Mouse (Mus musculus): Measurements from ENCODE around the gene Gng3. TPM values are rescaled to one million over a fixed set of nuclear protein-coding genes. Genes with fewer than 3 reads are reported as not detected.

Gene Gng3
- polyA plus RNA-seq, 1 experiment from 2014 or later: 0.23 TPM

DNA sequence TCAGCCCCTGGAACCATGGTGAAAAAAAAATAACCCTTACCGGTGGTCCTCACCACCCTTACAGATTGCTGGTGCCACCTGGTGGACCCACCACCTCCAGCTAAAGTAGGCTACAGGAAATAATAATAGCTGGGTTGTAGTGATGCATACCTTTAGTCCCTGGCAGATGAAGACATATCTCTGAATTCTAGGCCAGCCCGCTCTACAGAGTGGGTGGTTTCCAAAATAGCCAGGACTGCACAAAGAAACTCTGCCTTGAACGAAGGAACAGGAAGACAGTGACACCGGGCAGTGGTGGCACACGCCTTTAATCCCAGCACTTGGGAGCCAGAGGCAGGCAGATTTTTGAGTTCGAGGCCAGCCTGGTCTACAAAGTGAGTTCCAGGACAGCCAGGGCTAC is 25.3 kb upstream of the Gng3 start:
- Histone ChIP-seq H3K4me2 (ENCODE audit: low read depth, low read length) (no peak overlapping the region), H3K4me1 (ENCODE audit: insufficient read depth) (no peaks in the 10 kb centered on the region), H3K9ac (replicated peaks) (no peak overlapping the region), H3K36me3 (replicated peaks; ENCODE audit: insufficient read depth, low read length) (no peaks in the 10 kb centered on the region), H3K4me3 (ENCODE audit: low read depth, low read length) (no peak overlapping the region), H3K27ac (ENCODE audit: low read depth) (no peak overlapping the region), H3K9me3 (ENCODE audit: low read length) (no peaks in the 10 kb centered on the region), H3K27me3 (ENCODE audit: insufficient read depth, low read length) (no peaks in the 10 kb centered on the region)
- 75% methylated on average over 6 of the region's 6 CpGs for WGBS (ENCODE audit: insufficient replicate concordance)
- ATAC-seq: no peak
- TF ChIP-seq CTCF (IDR thresholded peaks at IDR 0.05; ENCODE audit: low read depth): no peak
- DNase-seq: no peak

DNA sequence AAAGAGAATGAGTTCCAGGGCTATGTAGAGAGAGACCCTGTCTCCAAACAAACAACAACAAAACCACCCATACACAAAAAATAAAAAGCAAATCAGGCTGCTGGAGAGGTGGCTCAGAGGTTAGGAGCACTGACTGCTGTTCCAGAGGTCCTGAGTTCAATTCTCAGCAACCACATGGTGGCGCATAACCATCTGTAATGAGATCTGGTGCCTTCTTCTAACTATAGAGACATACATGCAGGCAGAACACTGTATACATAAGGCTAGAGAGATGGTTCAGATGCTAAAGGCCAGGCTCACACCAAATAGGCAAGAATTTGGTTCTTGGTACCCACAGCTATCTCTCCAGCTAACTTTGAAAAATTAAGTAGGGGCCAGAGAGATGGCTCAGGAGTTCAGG is 20.0 kb upstream of the Gng3 start:
- no peak for TF ChIP-seq EP300 (IDR thresholded peaks at IDR 0.05; ENCODE audit: low read depth)
- TF ChIP-seq CTCF (IDR thresholded peaks at IDR 0.05; ENCODE audit: low read depth): peak; percentile 76
- Histone ChIP-seq H3K9ac (replicated peaks) (no peak overlapping the region), H3K4me2 (ENCODE audit: low read depth, low read length) (no peak overlapping the region), H3K4me1 (ENCODE audit: insufficient read depth) (no peaks in the 10 kb centered on the region), H3K9me3 (ENCODE audit: low read length) (no peaks in the 10 kb centered on the region), H3K36me3 (replicated peaks; ENCODE audit: insufficient read depth, low read length) (no peaks in the 10 kb centered on the region), H3K27me3 (ENCODE audit: insufficient read depth, low read length) (no peaks in the 10 kb centered on the region), H3K4me3 (ENCODE audit: low read depth, low read length) (no peak overlapping the region), H3K27ac (ENCODE audit: low read depth) (no peak overlapping the region)
- DNase-seq (no peak), ATAC-seq (no peak)
- 19% methylated on average over 1 of the region's 1 CpGs for WGBS (ENCODE audit: insufficient replicate concordance)

DNA sequence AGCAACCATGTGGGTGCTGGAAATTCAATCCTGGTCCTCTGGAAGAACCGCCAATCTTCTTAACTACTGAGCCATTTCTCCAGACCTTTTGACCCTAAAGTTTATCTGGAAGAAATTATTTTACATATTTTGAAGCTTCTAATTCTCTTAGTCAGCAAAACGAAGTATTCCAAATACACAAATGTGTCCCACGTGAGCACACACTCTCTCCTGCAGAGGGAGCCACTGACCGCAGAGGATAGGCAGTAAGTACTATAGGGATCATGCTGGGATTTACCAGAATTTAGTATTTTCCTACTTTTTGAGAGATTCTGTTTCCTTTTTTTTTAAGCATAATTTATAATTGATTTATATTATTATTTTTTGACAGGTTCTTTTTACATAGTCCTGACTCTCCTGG is 18.7 kb upstream of the Gng3 start:
- Histone ChIP-seq H3K4me3 (ENCODE audit: low read depth, low read length) (no peak overlapping the region), H3K9me3 (ENCODE audit: low read length) (no peaks in the 10 kb centered on the region), H3K27ac (ENCODE audit: low read depth) (no peak overlapping the region), H3K9ac (replicated peaks) (no peak overlapping the region), H3K36me3 (replicated peaks; ENCODE audit: insufficient read depth, low read length) (no peaks in the 10 kb centered on the region), H3K4me2 (ENCODE audit: low read depth, low read length) (no peak overlapping the region), H3K4me1 (ENCODE audit: insufficient read depth) (no peaks in the 10 kb centered on the region), H3K27me3 (ENCODE audit: insufficient read depth, low read length) (no peaks in the 10 kb centered on the region)
- DNase-seq (peak; percentile 66), ATAC-seq (peak; percentile 57; the same call in 1 of the 2 replicates)
- peak; percentile 83 for TF ChIP-seq CTCF (IDR thresholded peaks at IDR 0.05; ENCODE audit: low read depth)
- TF ChIP-seq EP300 (IDR thresholded peaks at IDR 0.05; ENCODE audit: low read depth): no peak
- 32% methylated on average over 4 of the region's 4 CpGs for WGBS (ENCODE audit: insufficient replicate concordance)

DNA sequence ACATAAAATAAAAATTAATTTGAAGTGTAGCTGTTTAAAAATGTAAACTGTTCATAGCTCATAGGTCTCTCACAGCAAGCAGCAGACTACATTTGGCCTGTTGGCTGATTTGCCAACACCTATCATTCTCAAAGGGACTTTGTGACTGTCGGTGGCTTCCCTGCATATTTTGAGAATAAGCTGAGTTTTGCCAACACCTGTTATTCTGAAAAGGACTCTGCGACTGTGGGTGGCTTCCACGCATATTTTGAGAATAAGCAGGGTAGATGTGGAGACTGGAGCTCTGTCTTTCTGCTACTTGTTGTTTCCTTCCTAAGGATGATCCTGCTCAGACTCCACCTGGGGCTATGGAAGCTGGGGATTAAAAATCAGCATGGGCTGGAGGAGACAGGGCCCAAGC is 14.1 kb upstream of the Gng3 start:
- TF ChIP-seq EP300 (IDR thresholded peaks at IDR 0.05; ENCODE audit: low read depth): no peak
- TF ChIP-seq CTCF (IDR thresholded peaks at IDR 0.05; ENCODE audit: low read depth): no peak
- H3K27ac ChIP-seq (ENCODE audit: low read depth): no peak overlapping the region
- H3K4me3 ChIP-seq (ENCODE audit: low read depth, low read length): no peak overlapping the region
- H3K4me2 ChIP-seq (ENCODE audit: low read depth, low read length): no peak overlapping the region
- no peaks in the 10 kb centered on the region for H3K27me3 ChIP-seq (ENCODE audit: insufficient read depth, low read length)
- no peak overlapping the region for H3K9ac ChIP-seq (replicated peaks)
- H3K4me1 ChIP-seq (ENCODE audit: insufficient read depth): no peaks in the 10 kb centered on the region
- no peak for ATAC-seq
- no peaks in the 10 kb centered on the region for H3K9me3 ChIP-seq (ENCODE audit: low read length)
- 73% methylated on average over 3 of the region's 3 CpGs for WGBS (ENCODE audit: insufficient replicate concordance)
- no peak for DNase-seq
- no peaks in the 10 kb centered on the region; the same call in 1 of the 2 replicates for H3K36me3 ChIP-seq (replicated peaks; ENCODE audit: insufficient read depth, low read length)

DNA sequence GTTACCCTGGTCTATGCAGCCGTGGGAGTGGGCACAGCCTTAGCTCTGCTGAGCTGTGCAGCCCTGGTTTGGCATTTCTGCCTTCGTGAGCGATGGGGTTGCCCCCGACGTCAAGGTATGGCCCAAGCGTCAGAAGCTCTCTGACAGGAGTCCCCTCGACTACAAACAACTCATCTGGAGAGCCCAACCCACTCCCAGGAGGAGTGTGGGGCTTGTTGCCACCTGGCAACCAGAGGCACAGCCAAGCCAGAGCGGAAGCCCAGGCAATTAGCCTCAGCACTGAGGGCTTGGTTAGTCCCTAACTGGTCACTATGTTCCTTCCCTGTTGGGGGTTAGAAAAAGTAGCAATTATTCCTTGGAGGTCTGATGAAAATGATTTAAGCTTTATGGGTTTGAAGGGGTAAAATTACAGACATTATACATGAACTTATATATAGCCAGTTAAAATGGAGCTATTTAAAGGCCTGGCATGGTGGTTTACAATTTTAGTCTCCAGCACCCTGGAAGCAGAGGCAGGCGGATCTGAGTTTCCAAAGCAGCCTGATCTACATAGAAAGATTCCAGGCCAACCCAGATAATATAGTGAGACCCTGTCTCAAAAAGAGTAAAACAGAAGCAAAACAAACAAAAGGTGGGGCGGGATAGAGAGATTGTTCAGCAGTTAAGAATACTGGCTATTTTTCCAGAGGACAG is 13.4 kb upstream of the Gng3 start:
- DNase-seq: no peak
- 62% methylated on average over 10 of the region's 10 CpGs for WGBS (ENCODE audit: insufficient replicate concordance)
- no peak overlapping the region for H3K4me2 ChIP-seq (ENCODE audit: low read depth, low read length)

DNA sequence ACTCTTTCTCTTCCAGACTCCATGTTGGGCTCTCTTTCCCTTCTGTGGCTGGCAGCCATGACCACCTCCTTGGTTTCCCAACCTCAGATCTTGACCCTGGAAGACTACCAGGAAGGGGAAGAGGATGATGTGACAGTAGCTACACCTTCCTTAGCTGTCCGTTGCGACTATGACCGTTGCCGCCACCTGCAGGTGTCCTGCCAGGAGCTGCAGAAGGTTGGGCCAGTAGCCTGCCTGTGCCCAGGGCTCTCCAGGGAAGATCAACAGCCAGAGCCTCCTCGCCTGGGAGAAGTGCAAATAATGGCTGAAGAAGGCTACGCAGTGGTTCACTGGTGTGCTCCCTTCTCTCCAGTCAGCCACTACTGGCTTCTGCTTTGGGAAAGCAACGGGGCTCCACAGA is 12.6 kb upstream of the Gng3 start:
- H3K27me3 ChIP-seq (ENCODE audit: insufficient read depth, low read length): no peaks in the 10 kb centered on the region
- H3K9me3 ChIP-seq (ENCODE audit: low read length): no peaks in the 10 kb centered on the region
- TF ChIP-seq CTCF (IDR thresholded peaks at IDR 0.05; ENCODE audit: low read depth) (no peak), EP300 (IDR thresholded peaks at IDR 0.05; ENCODE audit: low read depth) (no peak)
- no peak overlapping the region for H3K4me3 ChIP-seq (ENCODE audit: low read depth, low read length)
- H3K27ac ChIP-seq (ENCODE audit: low read depth): no peak overlapping the region
- peaks cover 13% of the 10 kb centered on the region for H3K36me3 ChIP-seq (replicated peaks; ENCODE audit: insufficient read depth, low read length)
- H3K4me1 ChIP-seq (ENCODE audit: insufficient read depth): no peaks in the 10 kb centered on the region
- no peak for DNase-seq
- no peak overlapping the region for H3K4me2 ChIP-seq (ENCODE audit: low read depth, low read length)
- 54% methylated on average over 7 of the region's 7 CpGs for WGBS (ENCODE audit: insufficient replicate concordance)
- no peak for ATAC-seq
- H3K9ac ChIP-seq (replicated peaks): no peak overlapping the region

More for the DNA sequence above, 13.4 kb upstream of the Gng3 start:
- H3K27me3 ChIP-seq (ENCODE audit: insufficient read depth, low read length): no peaks in the 10 kb centered on the region
- H3K9me3 ChIP-seq (ENCODE audit: low read length): no peaks in the 10 kb centered on the region
- no peak overlapping the region for H3K27ac ChIP-seq (ENCODE audit: low read depth)
- no peaks in the 10 kb centered on the region for H3K4me1 ChIP-seq (ENCODE audit: insufficient read depth)
- no peak for ATAC-seq
- H3K9ac ChIP-seq (replicated peaks): no peak overlapping the region
- TF ChIP-seq CTCF (IDR thresholded peaks at IDR 0.05; ENCODE audit: low read depth) (no peak), EP300 (IDR thresholded peaks at IDR 0.05; ENCODE audit: low read depth) (no peak)
- H3K4me3 ChIP-seq (ENCODE audit: low read depth, low read length): no peak overlapping the region
- H3K36me3 ChIP-seq (replicated peaks; ENCODE audit: insufficient read depth, low read length): peaks cover 5% of the 10 kb centered on the region

All from liver, postnatal 0 days (tissue).